Mouse (Mus musculus) T-cell, adult 2 months (primary cell): Measurements from ENCODE around the gene Mapkapk2.

Experiments
- DNase-seq: peaks from one replicate; pipeline ENCODE4 v3.0.0; 2022; ENCODE audit warnings: low spot score

The Mapkapk2 gene

DNA sequence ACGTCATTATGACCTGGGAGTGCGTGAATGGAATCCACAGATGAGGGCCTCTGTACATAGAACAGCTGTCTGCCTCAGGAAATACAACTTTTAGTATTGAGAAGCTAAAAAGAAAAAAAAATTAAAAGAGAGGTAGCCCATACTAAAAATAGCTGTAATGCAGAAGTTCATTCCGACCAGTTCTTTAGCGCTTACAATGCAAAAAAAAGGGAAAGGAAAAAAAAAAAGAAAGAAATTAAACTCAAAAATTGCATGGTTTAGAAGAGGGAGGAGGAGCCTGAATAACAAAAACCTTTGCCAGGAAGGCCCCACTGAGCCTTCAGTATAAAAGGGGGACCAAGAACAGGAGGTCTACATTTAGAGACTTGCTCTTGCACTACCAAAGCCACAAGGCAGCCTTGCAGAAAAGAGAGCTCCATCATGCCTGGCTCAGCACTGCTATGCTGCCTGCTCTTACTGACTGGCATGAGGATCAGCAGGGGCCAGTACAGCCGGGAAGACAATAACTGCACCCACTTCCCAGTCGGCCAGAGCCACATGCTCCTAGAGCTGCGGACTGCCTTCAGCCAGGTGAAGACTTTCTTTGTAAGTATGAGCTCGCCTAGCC lies 78.0 kb downstream of the Mapkapk2 start, which contains the start of gene Il10:
Gene Il10, plus strand, starts transcription at position 354 of the 607 bp plus-strand sequence.
- no peak for DNase-seq

- DNase-seq: no peak
These were observed 81.7 kb downstream of the Mapkapk2 start for GRCm38 (mm10) chr1:131015879-131016278.

DNA sequence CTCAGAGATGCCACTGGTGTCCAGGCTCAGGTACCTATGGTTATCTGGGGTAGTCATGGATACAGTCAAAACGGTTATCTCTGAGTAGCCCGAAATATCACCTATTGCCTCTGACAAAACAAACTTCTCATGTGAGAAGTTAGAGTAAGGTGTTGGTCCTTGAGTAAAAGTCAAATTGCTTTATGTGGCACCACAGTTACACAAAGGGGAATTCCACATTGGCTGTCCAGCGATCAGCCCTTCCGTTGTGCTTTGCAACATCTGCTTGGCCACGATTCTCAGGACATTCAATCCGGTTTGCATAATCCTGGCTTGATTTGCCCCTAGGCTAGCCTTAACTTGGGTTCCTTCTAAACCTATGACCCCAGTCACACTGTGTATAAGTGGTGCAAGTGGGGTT lies 82.3 kb downstream of the Mapkapk2 start:
- no peak for DNase-seq

- DNase-seq: no peak
These were observed 83.7 kb downstream of the Mapkapk2 start for GRCm38 (mm10) chr1:131013926-131014325.

DNA sequence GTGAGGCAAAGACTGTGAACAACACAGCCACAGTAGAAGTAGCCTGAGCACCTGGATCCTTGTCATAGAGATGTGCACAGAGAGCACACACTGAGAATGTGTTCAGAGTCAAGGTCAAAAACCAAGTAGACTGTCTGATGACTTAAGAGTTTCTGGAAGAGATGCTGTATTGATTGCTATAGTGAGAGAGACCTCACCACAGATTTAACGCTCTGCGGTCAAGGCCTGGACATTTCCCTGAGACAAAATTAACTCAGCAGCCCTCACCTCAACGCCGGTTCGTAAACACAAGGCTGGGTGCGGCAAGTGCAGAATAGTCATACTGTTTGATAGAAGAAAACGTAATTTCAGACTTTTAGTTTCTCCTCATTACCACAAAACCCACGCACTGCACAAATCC lies 85.1 kb downstream of the Mapkapk2 start:
- DNase-seq: no peak

DNA sequence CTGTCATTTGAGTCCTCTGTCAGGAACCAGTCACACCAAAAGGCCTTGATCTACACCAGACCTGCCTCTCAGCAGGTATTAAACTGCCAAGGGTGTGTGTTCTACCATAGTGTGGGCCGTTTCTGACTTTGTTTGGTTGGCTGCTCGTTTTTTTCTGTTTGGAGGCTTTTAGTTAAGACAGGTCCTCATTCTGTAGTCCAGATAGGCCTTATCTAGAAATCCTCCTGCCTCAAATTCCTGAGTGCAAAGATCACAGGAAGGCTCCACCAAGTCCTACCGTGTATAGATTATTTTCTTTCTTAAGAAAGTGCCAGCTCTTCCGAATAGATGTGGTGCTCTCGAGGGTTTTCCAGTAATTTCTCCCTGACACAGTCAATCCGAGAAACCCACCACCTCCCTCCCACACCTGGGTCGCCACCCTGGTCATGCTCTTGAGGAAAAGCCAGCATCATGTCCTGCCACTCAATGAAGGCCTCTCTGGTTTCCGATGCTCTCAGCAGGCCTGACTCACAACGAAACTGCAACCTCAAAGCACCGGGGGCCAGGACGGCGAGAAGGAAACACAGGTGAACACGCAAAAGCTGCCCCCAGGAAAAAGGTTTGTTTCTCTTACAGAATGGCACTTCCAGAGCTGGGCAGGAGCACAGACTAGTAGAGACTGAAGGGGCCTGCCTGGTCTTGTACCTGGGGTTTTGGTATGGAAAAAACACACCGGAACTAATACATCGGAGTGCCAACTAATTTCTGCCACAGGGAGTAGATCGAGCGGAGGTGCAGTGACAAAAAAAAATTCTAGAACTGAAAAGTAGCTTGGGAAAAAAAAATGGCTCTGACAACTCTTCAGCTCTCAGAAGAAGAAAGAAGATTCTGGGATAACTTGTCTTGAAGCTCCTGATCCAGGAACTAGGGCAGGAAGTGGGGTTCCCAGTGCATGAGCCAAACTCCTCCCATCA lies 87.1 kb downstream of the Mapkapk2 start:
- no peak for DNase-seq

DNA sequence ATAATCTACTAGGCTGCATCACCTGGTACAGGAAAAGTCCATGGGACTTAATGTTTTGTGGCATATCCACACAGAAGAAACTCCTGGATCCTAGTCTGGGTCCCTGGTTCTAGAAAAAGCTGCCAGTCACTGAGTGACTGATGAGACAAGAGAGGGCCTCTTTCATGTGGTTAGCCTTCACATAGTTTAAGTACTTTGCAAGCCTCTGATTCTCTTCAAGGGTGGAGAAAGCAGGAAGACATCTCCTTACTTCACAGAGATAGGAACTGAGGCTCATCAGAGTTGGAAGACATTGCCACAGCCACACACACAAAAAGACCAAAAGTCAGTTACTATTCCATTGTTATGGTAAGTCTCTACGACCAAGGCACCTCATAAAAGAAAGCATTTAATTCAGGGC lies 91.6 kb downstream of the Mapkapk2 start:
- DNase-seq: peak; percentile 27
